Mouse (Mus musculus) CD4-positive, CD25-positive, alpha-beta regulatory T cell (primary cell): ENCODE measurements around the gene Yars2. TPM values are rescaled to one million over a fixed set of nuclear protein-coding genes. Genes with fewer than 3 reads are reported as not detected.

Source experiments
- polyA plus RNA-seq: library from polyadenylated mRNA; unstranded; fragments of 100-300 nt; shearing (Covaris generic); gene quantifications from one replicate; pipeline ENCODE4 v1.2.1, GENCODE M21; 2017

Yars2 gene
- polyA plus RNA-seq, result 37.1 TPM

GRCm38 (mm10) chr16:16302369-16303137, at the start of gene Yars2:
TSS of gene Yars2 (plus strand) at chr16:16302965.

GRCm38 (mm10) chr16:16358481-16359100, 55.8 kb downstream of the Yars2 start, which contains the start of gene Dnm1l:
TSS of gene Dnm1l (minus strand) at chr16:16358959.

Other genes with a start within 250 kb of the Yars2 start
- 0.28 TPM for gene Pkp2, start 89.6 kb upstream of the Yars2 start, polyA plus RNA-seq
- gene Dnm1l, start 56.0 kb downstream of the Yars2 start, polyA plus RNA-seq, result 51.5 TPM